Mouse (Mus musculus): Measurements from ENCODE around the gene Sec14l3. TPM values are rescaled to one million over a fixed set of nuclear protein-coding genes. Genes with fewer than 3 reads are reported as not detected.

Gene Sec14l3
- polyA plus RNA-seq, 1 experiment from 2014 or later: 0.86 TPM

- peak; percentile 54; the same call in 1 of the 2 replicates for ATAC-seq (ENCODE audit: low FRiP score, low read depth)
- Histone ChIP-seq H3K27me3 (no peaks in the 10 kb centered on the region), H3K4me2 (no peak overlapping the region), H3K36me3 (no peaks in the 10 kb centered on the region), H3K27ac (replicated peaks) (no peak overlapping the region), H3K9ac (no peak overlapping the region), H3K4me1 (replicated peaks) (no peaks in the 10 kb centered on the region), H3K4me3 (no peak overlapping the region), H3K9me3 (no peaks in the 10 kb centered on the region)
- 63% methylated on average over 1 of the region's 1 CpGs for WGBS
These were observed 5.0 kb downstream of the Sec14l3 start for GRCm38 (mm10) chr11:4069664-4070063.

GRCm38 (mm10) chr11:4076633-4077032 lies 12.0 kb downstream of the Sec14l3 start:
- Histone ChIP-seq H3K4me2 (no peak overlapping the region), H3K36me3 (no peaks in the 10 kb centered on the region), H3K4me3 (no peak overlapping the region), H3K27ac (replicated peaks) (no peak overlapping the region), H3K4me1 (replicated peaks) (no peaks in the 10 kb centered on the region), H3K27me3 (peaks cover 3% of the 10 kb centered on the region; the same call in 1 of the 2 replicates), H3K9ac (no peak overlapping the region), H3K9me3 (no peaks in the 10 kb centered on the region)
- 20% methylated on average over 8 of the region's 8 CpGs for WGBS
- ATAC-seq (ENCODE audit: low FRiP score, low read depth): no peak

GRCm38 (mm10) chr11:4078267-4078933 lies 13.8 kb downstream of the Sec14l3 start:
- Histone ChIP-seq H3K9ac (no peak overlapping the region), H3K4me3 (no peak overlapping the region), H3K27ac (replicated peaks) (no peak overlapping the region), H3K36me3 (no peaks in the 10 kb centered on the region), H3K4me1 (replicated peaks) (no peaks in the 10 kb centered on the region), H3K4me2 (no peak overlapping the region), H3K27me3 (peaks cover 3% of the 10 kb centered on the region; the same call in 1 of the 2 replicates), H3K9me3 (no peaks in the 10 kb centered on the region)
- 84% methylated on average over 7 of the region's 7 CpGs for WGBS
- no peak for ATAC-seq (ENCODE audit: low FRiP score, low read depth)

- H3K27ac ChIP-seq (replicated peaks): no peak overlapping the region
- no peak overlapping the region for H3K4me3 ChIP-seq
- H3K36me3 ChIP-seq: no peaks in the 10 kb centered on the region
- H3K4me2 ChIP-seq: no peak overlapping the region
- 9% methylated on average over 4 of the region's 4 CpGs for WGBS
- 0 out of 2 replicates have a peak, but pooled peaks have one; percentile 23 for ATAC-seq (ENCODE audit: low FRiP score, low read depth)
- no peak overlapping the region for H3K9ac ChIP-seq
- H3K27me3 ChIP-seq: peaks cover 3% of the 10 kb centered on the region; the same call in 1 of the 2 replicates
- no peaks in the 10 kb centered on the region for H3K9me3 ChIP-seq
- H3K4me1 ChIP-seq (replicated peaks): no peaks in the 10 kb centered on the region
These were observed 15.6 kb downstream of the Sec14l3 start for GRCm38 (mm10) chr11:4080219-4080618.

GRCm38 (mm10) chr11:4083316-4084078 lies 18.9 kb downstream of the Sec14l3 start:
- peaks cover 3% of the 10 kb centered on the region; the same call in 1 of the 2 replicates for H3K27me3 ChIP-seq
- H3K27ac ChIP-seq (replicated peaks): no peak overlapping the region
- H3K9me3 ChIP-seq: no peaks in the 10 kb centered on the region
- no peaks in the 10 kb centered on the region for H3K36me3 ChIP-seq
- H3K4me1 ChIP-seq (replicated peaks): no peaks in the 10 kb centered on the region
- H3K4me2 ChIP-seq: no peak overlapping the region
- 0 out of 2 replicates have a peak, but pooled peaks have one; percentile 45 for ATAC-seq (ENCODE audit: low FRiP score, low read depth)
- WGBS: 23% methylated on average over 5 of the region's 5 CpGs
- no peak overlapping the region for H3K9ac ChIP-seq
- H3K4me3 ChIP-seq: no peak overlapping the region

GRCm38 (mm10) chr11:4086246-4086645 lies 21.6 kb downstream of the Sec14l3 start:
- H3K4me3 ChIP-seq: no peak overlapping the region
- no peak overlapping the region for H3K9ac ChIP-seq
- no peaks in the 10 kb centered on the region for H3K9me3 ChIP-seq
- no peak overlapping the region for H3K4me2 ChIP-seq
- H3K4me1 ChIP-seq (replicated peaks): no peaks in the 10 kb centered on the region
- H3K27ac ChIP-seq (replicated peaks): no peak overlapping the region
- ATAC-seq (ENCODE audit: low FRiP score, low read depth): no peak
- H3K27me3 ChIP-seq: no peaks in the 10 kb centered on the region
- H3K36me3 ChIP-seq: peaks cover 9% of the 10 kb centered on the region
- 33% methylated on average over 1 of the region's 1 CpGs for WGBS

GRCm38 (mm10) chr11:4087267-4087666 lies 22.6 kb downstream of the Sec14l3 start:
- no peak for ATAC-seq (ENCODE audit: low FRiP score, low read depth)
- 39% methylated on average over 2 of the region's 2 CpGs for WGBS
- no peak overlapping the region for H3K27ac ChIP-seq (replicated peaks)

GRCm38 (mm10) chr11:4093459-4094377 lies 29.1 kb downstream of the Sec14l3 start:
- Histone ChIP-seq H3K4me3 (peak overlapping the region; percentile 58), H3K27me3 (no peaks in the 10 kb centered on the region), H3K27ac (replicated peaks) (no peak overlapping the region), H3K9me3 (no peaks in the 10 kb centered on the region), H3K4me2 (peak overlapping the region; percentile 95), H3K9ac (no peak overlapping the region), H3K4me1 (replicated peaks) (peaks cover 30% of the 10 kb centered on the region), H3K36me3 (peaks cover 25% of the 10 kb centered on the region)
- ATAC-seq (ENCODE audit: low FRiP score, low read depth): no peak
- 87% methylated on average over 18 of the region's 18 CpGs for WGBS

More at GRCm38 (mm10) chr11:4087267-4087666, 22.6 kb downstream of the Sec14l3 start:
- Histone ChIP-seq H3K36me3 (peaks cover 19% of the 10 kb centered on the region), H3K27me3 (no peaks in the 10 kb centered on the region), H3K9ac (no peak overlapping the region), H3K4me1 (replicated peaks) (no peaks in the 10 kb centered on the region), H3K9me3 (no peaks in the 10 kb centered on the region), H3K4me2 (no peak overlapping the region), H3K4me3 (no peak overlapping the region)

- H3K9ac ChIP-seq: peak overlapping the region; percentile 45
- H3K27me3 ChIP-seq: no peaks in the 10 kb centered on the region
- peaks cover 25% of the 10 kb centered on the region for H3K36me3 ChIP-seq
- H3K4me3 ChIP-seq: peak overlapping the region; percentile 58
- peak overlapping the region; percentile 82 for H3K27ac ChIP-seq (replicated peaks)
- H3K4me2 ChIP-seq: peak overlapping the region; percentile 95
- no peaks in the 10 kb centered on the region for H3K9me3 ChIP-seq
- 7% methylated on average over 23 of the region's 24 CpGs for WGBS
- ATAC-seq (ENCODE audit: low FRiP score, low read depth): no peak
- peaks cover 30% of the 10 kb centered on the region for H3K4me1 ChIP-seq (replicated peaks)
These were observed 29.9 kb downstream of the Sec14l3 start for GRCm38 (mm10) chr11:4094378-4095170.

GRCm38 (mm10) chr11:4095171-4096053 lies 30.8 kb downstream of the Sec14l3 start, which contains the start of gene Mtfp1:
TSS of gene Mtfp1 (minus strand) at chr11:4095445.
- 7% methylated on average over 34 of the region's 34 CpGs for WGBS
- no peak for ATAC-seq (ENCODE audit: low FRiP score, low read depth)

More at GRCm38 (mm10) chr11:4095171-4096053, 30.8 kb downstream of the Sec14l3 start, which contains the start of gene Mtfp1:
- Histone ChIP-seq H3K4me1 (replicated peaks) (peaks cover 30% of the 10 kb centered on the region), H3K27ac (replicated peaks) (peak within 1 kb of the TSS; percentile 82), H3K27me3 (no peaks in the 10 kb centered on the region), H3K9ac (peak within 1 kb of the TSS; percentile 45), H3K4me3 (peak within 1 kb of the TSS; percentile 58), H3K36me3 (peaks cover 24% of the 10 kb centered on the region), H3K9me3 (no peaks in the 10 kb centered on the region), H3K4me2 (peak within 1 kb of the TSS; percentile 95)

All from hindbrain, embryonic 15.5 days (tissue).